Mouse (Mus musculus): ENCODE measurements around the gene Ercc6.

Gene Ercc6

DNA sequence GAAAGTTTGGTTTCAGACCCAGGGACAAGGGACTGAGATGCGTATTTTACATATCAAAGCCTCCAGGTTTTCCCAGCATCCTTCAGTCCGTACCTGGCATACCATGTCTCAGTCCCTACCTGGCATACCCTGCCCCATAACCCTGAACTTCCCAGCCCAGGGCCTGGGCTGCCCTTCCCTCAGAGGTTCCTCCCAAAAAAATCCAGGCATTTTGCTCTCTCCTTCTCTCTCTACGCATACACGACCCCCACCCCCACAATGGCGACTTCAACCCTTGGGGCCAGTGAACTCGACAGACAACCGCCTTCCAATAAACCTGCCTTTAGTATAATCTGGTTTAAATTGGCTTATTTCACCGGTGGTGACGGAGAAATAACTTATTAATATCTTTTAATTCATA lies 409 bp upstream of the Ercc6 start:
- in situ Hi-C loops (cut with MboI; ENCODE audit: unreplicated experiment in 2 of 2): no loop called here

DNA sequence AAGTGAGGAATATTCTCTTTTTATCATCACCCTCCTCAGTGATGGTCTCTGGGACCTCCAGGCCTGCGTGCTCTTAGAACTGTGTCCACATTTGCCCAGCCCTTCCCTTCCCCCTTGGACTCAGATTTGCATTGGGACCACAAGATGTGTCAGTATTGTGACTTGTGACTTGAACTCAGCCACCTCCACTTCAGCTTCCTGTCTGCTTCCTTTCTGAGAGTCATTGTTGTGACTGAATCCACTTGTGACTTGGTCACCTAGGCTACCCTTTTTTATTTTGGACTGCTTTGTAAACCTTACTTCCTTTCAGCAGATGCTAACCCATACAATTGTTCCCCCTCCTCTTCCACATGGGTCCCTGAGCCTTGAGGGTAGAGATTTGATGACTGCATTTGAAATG lies 2.8 kb downstream of the Ercc6 start:
- in situ Hi-C loops (cut with MboI; ENCODE audit: unreplicated experiment in 2 of 2): no loop called here

DNA sequence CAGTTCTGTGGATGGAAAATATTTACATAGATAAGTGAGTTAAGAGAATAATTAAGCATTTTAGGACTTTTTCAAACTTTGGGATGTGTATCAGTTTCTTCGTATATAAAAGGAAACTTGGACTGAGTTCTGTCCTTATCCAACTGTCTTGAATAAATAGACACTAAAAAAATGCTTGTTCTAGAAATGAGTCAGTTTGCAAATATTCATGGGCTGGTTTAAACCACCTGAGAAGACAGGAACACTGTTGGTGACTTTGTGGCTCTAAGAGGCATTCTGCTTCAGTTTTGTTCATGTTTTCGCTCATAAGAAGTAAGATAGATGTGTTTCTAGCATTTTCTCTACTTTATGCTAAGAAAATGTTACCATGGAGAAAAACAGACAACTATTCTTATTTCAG lies 5.2 kb downstream of the Ercc6 start:
- in situ Hi-C loops (cut with MboI; ENCODE audit: unreplicated experiment in 2 of 2): no loop called here

DNA sequence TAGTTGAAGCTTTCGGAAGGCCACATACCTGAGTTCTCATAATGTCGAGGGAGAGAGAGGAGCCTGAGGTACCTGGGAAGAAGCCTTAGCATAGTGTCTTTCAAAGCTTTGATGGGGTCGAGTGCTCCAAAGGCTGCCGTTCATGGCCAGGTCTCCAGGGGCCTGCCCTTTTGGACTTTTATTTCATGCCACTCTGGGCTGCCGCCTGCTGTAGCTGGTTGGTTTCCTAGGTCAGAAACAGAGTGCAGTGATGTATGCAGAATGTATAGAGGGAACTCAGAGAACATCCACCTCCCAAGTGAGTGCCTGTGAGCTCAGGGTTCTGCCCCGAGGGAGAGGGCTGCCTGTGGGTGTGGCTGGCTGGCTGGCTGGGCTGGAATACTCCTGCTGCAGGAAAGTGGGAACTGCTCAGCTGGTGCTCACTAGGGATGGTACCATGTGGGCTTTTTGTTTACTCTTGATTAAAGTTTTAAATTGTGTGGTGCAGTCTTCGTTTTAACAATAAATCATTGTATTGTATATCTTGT lies 7.1 kb downstream of the Ercc6 start:
- in situ Hi-C loops (cut with MboI; ENCODE audit: unreplicated experiment in 2 of 2): no loop called here

DNA sequence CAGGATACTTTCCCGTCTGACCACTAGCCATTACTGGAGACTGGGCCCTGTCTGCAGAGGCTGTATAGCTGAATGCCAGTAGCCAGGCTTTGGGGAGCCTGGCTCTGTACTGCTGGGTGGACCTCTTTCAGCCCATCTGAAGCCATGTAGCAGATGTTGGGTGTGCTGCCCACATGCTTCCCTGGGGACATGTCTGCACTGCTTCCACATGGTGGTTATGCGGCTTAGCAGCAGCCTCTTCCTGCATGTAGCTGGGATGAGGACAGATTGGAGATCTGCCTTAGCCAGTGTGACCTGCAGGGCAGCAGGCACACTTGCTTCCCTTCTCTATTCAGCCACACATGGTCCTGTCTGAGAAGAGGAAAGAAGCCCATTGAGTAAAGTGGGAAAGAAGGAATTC lies 9.0 kb downstream of the Ercc6 start:
- in situ Hi-C loops (cut with MboI; ENCODE audit: unreplicated experiment in 2 of 2): no loop called here

DNA sequence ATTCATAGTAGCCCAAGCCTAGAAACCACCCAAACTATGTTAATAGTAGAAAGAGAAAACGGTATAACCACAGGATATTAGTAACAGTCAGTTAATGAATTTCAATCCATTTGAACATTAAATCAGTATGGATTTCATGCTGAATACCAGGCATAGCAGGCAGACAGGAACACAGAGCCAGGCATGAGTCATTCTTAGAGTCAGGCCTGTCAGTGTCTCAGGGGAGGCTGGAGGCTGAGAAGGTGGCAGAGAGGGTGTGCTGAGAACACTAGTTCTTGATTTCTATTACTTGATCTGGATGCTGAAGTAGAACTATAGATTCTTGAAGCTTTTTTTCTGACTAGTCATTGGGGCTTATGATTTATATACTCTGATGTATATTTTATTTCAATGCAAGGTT lies 10.8 kb downstream of the Ercc6 start:
- in situ Hi-C loops (cut with MboI; ENCODE audit: unreplicated experiment in 2 of 2): no loop called here

DNA sequence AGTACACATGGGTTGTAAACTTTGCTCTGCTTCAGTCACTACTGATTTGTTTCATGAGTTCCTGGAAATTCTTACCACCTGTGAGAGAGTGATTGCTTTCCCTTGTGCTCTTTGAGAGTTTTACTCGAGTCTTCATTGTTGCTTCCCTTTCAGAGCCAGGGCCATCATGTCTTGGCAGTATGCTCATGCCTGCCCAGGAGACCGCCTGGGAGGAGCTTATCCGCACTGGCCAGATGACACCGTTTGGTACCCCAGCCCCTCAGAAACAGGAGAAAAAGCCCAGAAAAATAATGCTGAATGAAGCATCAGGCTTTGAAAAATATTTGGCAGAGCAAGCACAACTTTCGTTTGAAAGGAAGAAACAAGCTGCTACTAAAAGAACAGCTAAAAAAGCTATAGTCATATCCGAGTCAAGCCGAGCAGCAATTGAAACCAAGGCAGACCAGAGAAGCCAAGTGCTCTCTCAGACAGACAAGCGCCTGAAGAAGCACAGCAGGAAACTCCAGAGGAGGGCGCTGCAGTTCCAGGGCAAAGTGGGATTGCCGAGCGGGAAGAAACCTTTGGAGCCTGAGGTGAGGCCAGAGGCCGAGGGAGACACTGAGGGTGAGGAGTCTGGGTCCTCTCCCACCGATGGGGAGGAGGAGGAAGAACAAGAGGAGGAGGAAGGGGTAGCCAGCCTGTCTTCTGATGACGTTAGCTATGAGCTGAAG lies 12.8 kb downstream of the Ercc6 start:
- in situ Hi-C loops (cut with MboI; ENCODE audit: unreplicated experiment in 2 of 2): no loop called here

DNA sequence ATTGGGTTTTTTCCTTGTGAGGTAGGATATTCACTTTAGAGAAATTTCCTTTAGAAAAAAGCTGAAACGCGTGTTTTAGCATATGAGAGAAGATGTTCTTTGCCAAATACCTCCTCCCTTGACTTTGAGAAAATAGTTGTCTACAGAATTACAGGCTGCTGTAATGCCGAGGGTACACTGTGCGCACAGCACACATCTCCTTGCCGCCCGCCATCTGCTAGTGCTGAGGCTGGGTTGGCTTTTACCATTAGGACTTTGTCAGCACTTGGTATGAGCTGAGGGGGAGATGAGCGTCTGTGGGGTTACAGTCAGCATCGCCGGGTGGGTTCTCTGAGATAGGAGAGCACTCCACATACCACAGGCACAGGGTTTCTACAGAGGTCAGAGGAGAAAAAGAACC lies 13.9 kb downstream of the Ercc6 start:
- in situ Hi-C loops (cut with MboI; ENCODE audit: unreplicated experiment in 2 of 2): no loop called here

DNA sequence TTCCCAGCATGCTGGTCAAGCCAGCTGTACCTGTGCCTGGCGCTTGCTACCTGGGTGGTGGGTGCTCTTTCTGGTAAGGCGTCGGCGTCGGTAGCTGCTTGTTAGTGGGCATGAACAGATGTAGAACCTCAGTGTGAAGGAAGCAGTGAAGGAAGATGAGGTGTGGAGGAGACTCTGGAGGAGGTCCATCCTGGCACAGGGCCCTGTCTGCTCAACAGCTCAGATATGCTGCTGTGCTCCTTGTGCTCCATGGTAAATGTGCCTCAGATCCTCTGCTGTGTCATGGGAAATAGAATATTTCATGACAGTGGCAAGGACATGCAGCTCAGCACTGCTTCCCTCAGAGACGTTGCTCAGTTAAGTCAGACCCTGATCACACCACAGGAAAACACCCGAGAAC lies 15.7 kb downstream of the Ercc6 start:
- in situ Hi-C loops (cut with MboI; ENCODE audit: unreplicated experiment in 2 of 2): no loop called here

DNA sequence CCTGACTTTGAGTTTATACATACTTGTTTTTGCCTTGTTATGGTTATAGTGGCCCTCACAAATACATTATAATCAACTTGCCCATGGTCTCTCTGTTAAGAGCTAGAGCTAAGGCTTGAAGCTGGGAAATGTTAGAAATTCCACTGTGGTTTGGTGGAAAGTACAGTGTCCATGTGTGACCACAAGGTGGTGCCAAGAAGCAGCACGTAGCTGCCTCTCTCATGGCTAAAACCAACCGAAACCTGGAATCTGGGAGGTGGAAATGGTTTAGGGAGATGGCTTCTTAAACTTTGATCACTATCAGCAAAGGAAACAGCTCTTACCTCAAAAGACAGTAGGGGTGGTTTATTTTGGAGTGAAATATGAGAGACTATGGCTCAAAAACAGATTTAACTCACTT lies 17.6 kb downstream of the Ercc6 start:
- in situ Hi-C loops (cut with MboI; ENCODE audit: unreplicated experiment in 2 of 2): loop anchor here (5.0 to 10.0 kb wide), 5 partner anchors 51 to 674 kb away; no protein-coding TSS in a partner anchor

DNA sequence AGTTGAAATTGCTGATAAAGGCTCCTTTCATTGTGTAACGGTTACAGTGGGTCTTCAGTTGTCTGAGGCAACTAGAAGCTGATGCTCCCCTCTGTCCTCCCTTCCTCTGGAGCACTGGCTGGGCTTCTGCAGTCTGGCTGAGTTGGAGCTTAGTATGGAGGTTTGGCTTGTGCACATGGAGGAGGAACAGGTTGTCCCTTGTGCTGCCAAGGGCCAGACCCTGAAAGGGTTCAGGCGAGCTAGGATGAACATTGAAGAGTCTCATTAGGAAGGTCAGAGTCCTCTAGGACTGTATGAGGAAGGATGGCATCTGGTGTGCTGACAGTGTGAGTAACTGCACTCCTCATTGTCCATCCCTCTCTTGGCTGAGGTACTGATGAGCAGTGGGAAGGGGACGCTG lies 18.1 kb downstream of the Ercc6 start:
- in situ Hi-C loops (cut with MboI; ENCODE audit: unreplicated experiment in 2 of 2): loop anchor here (5.0 to 10.0 kb wide), 5 partner anchors 51 to 673 kb away; no protein-coding TSS in a partner anchor

DNA sequence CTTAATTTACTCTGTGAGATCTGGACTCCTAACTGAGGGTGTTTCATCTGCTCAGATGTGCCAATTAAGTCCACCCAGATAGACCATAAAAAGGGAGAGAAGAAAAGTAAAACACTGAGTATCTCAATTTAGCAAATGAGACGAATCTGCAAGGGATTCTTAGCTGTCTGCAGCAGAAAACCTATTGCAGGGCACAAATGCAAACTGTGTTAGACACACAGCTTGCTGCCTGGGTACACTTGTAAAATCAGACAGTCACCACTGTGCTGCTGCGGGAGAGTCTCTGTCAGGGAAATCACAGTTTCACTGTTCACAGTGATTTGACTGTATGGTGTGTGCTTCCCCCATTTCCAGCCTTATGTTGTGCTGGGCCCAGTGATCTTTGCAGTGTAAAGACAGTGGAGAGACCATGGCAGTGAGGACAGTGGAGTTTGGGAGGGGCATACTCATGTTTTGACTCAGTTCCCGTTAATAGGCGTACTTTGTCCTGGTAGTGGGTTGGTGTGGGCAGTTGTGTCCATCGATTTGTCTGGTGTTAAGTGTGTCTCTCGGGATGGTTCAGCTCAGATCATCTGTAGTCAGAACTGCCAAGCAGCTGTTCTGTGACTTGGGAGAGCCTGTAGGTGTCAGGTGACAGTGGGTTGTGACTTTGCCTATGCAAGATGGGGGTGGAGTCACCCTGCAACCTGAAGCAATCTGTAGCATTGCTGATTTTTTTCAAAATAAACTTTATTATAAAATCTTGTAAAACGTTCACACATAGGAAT lies 19.2 kb downstream of the Ercc6 start:
- in situ Hi-C loops (cut with MboI; ENCODE audit: unreplicated experiment in 2 of 2): loop anchor here (5.0 to 10.0 kb wide), 5 partner anchors 50 to 672 kb away; no protein-coding TSS in a partner anchor

DNA sequence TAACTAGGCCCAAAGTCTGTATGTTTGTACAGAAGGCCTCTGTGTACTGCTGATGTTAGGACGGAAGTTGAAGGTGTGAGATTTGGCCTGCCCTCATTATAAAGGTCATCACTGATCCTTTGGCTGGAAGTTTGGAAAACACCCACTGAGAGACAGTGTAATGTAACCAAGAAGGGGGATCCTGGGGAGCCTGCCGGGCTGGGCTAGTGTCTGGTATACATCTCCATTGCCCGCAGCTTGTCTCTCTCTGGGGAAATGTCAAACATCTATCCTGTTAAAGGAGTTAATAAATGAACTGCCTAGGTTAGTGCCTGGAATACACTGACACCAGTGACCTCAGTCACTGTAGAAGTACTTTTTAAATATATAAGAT lies 19.8 kb downstream of the Ercc6 start:
- in situ Hi-C loops (cut with MboI; ENCODE audit: unreplicated experiment in 2 of 2): loop anchor here (5.0 to 10.0 kb wide), 5 partner anchors 49 to 672 kb away; no protein-coding TSS in a partner anchor

DNA sequence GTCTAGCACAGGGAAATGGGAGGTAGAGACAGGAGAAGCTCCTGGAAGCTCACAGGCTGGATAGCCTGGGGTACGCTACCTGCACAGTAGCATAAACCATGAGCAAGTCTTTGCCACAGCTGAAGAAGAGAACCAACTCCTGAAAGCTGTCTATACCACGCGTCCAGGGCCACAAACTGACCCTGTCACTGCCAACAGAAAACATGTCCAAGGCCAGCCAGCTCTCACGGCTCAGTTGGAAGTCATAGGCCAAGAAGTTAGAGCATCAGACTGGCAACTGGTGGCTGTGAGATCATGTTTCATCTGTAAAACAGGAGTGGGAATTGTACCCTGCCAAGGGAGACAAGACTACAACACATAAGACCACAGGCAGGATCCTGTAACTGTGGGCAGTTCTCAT lies 20.3 kb downstream of the Ercc6 start:
- in situ Hi-C loops (cut with MboI; ENCODE audit: unreplicated experiment in 2 of 2): loop anchor here (5.0 to 10.0 kb wide), 5 partner anchors 49 to 671 kb away; no protein-coding TSS in a partner anchor

DNA sequence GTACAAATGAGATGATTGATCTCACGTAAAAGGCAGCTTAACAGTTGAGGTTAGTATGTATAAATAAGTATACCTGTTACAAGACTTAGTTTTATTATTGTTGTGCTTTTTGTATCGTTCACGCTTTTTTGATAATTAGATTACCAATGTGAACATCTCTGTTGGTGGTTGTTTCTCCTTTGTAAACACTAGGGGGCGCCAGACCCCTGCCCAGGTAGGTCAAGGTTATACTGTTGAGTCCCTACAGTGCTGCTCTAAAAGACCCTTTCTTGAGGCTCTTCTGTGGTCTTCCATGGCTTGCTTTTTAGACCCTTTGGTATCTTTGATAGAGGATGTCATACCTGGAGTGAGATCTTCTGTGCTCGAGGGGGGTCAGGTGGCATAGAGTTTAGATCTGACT lies 20.8 kb downstream of the Ercc6 start:
- in situ Hi-C loops (cut with MboI; ENCODE audit: unreplicated experiment in 2 of 2): loop anchor here (5.0 to 10.0 kb wide), 5 partner anchors 48 to 671 kb away; no protein-coding TSS in a partner anchor

DNA sequence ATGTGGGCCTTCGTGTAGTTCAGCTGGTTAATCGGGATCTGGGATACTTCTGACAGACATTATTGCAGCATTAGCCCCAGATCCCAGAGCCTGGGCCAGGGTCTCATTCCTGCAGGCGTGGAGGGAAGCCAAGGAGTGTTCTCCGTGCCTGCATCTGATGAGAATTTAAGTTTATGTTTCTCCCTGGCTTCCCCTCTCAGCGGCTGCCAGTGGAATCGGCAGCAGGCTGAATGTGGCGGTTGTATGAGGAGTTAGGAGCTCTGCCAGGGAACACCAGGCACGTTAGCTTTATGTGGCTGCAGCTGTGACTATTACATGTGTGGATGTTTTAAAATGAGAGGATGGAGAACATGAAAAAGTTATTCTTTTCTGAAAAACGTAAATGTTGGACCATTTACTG lies 23.4 kb downstream of the Ercc6 start:
- in situ Hi-C loops (cut with MboI; ENCODE audit: unreplicated experiment in 2 of 2): loop anchor here (5.0 to 10.0 kb wide), 3 partner anchors 46 to 668 kb away; no protein-coding TSS in a partner anchor

DNA sequence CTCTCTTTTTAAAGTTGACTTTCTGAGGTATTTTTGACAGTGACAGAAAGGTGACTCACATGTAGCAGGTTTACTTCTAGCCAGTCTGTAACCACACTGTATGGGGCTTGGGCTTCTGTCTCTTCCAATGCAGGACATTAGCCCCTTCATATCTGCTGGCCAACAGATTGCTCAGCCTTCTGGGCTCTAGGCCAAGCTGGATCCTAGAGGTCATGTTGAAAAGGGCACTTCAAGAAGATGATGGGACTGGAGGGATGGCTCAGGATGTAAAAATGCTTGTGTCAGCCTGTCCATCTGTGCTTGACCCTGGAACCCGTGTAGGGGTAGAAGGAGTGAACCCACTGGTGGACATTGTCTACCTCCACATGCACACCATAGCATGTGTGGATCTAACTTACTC lies 24.8 kb downstream of the Ercc6 start:
- in situ Hi-C loops (cut with MboI; ENCODE audit: unreplicated experiment in 2 of 2): loop anchor here (5.0 to 10.0 kb wide), 3 partner anchors 44 to 667 kb away; no protein-coding TSS in a partner anchor

DNA sequence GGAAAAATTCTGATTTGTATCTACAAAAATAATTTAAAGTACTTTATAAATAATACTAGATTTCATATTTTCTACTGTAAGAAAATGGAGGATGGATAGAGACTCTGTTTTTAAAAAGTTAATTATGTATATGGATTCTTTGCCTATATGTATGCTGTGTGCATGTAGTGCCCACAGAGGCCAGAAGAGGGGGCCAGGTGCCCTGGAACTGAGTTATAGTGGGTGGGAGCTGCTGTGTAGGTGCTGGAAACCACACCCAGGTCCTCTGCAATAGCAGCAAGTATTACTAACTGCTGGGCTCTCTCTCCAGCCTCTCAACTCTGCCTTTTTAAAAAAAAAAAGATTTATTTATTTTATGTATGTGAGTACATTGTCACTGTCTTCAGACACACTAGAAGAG lies 29.8 kb downstream of the Ercc6 start:
- in situ Hi-C loops (cut with MboI; ENCODE audit: unreplicated experiment in 2 of 2): no loop called here

DNA sequence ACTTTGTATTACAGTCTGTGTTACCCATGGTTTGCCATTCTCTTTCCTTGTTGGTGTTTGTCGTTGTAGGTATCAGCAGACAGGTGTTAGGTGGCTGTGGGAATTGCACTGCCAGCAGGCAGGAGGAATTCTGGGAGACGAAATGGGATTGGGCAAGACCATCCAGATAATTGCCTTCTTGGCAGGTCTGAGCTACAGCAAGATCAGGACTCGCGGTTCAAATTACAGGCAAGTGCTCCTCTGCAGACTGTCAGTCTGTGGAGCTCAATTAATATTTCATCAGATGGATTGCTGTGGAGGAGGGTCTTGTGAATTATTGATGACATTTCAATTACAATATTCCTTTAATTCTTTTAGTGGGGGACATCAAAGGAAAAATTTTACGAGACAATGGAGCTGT lies 33.4 kb downstream of the Ercc6 start:
- in situ Hi-C loops (cut with MboI; ENCODE audit: unreplicated experiment in 2 of 2): no loop called here

DNA sequence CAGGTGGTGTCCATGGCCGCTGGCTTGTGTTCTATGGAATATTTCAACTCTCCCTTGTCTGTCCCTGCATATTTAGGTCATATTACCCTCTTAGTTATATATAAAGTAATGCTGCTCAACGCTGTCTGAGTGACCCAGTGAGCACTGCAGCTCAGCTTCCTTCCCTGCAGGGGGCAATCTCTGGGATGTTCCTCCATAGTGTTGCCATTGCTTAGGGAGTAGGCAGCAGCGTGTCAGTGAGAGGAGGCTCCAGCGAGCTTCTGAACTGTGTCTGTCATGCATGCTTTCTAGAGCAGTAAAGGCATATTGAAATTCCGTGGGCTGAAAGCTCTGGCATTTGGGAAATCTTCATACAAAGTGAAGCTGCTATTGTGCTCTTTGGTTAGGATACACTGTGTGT lies 38.5 kb downstream of the Ercc6 start:
- in situ Hi-C loops (cut with MboI; ENCODE audit: unreplicated experiment in 2 of 2): no loop called here

DNA sequence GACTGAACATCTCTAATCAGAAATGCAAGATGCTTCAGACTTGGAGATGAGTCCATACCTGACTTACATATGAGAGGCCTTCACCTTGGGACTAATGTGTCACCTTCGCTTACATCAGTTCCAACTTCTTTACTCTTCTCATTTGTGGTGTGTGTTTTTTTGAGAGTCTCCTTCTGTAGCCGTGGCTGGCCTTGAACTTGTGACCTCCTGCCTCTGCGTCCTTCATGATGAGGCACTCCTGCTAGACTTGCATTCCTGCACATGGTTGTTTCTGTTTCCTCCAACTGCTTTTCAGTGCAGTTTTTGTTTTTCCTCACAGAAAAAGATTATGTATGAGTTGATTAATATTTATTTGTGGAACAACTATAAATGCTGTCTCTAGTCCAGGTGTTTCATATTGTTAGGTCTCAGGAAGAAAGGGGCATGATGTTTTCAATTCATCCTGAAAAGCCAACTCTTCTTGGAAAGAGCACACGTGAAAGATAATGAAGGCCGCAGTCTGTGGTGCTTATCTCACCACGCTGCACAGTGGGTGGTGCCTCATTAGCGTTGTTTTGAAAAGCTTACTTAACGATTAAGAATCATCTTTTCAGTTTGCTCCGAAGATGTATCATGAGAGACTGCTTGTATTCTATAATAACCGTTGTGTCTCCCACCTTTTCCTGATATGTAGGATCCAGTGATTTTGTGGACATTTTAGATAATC lies 40.0 kb downstream of the Ercc6 start:
- in situ Hi-C loops (cut with MboI; ENCODE audit: unreplicated experiment in 2 of 2): no loop called here
